Mouse (Mus musculus) cerebellum, postnatal 10 days (tissue): Measurements from ENCODE around the gene Fance.
"Not testable (repeated sequence)": the region's sequence is repeated elsewhere in the genome, so short reads cannot be mapped to it uniquely, and the experiment has no call there.

Source experiments
- DNase-seq, 2 experiments: peaks; one replicate each; pipeline ENCODE4 v3.0.0; 2021; ENCODE audit warnings: mixed read lengths in 2 of 2

The Fance gene

DNA sequence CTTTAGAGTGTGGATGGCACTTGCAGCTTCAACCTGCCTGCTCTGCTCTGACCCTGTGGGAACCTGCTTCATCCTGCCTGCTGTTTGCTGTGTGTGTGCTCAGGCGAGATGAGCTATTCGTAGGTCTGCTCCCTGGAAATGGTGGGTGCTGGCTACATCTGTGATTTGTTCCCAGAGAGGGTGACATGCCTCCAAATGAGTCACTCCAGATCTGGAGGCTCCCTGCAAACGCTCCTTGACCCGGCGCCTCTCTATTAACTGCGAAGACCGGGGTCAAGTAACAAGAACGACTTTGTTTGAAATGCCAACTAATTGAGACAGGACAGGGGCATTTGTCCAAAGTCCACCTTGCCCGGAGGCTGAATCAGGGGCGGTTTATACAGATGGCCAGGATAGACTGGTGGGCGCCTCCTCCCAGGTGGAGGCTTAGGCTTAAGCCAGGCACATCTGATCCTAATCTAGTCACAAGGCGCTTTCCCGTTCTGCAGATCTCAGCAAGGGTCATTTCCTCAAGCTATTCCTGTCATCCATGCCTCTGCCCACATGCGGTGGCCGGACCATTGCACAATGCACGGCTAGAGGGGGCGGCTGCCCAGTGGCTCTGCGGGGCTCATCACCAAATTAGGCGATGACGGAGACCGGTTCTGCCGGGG is 14.5 kb downstream of the Fance start:
- DNase-seq: no peak

DNA sequence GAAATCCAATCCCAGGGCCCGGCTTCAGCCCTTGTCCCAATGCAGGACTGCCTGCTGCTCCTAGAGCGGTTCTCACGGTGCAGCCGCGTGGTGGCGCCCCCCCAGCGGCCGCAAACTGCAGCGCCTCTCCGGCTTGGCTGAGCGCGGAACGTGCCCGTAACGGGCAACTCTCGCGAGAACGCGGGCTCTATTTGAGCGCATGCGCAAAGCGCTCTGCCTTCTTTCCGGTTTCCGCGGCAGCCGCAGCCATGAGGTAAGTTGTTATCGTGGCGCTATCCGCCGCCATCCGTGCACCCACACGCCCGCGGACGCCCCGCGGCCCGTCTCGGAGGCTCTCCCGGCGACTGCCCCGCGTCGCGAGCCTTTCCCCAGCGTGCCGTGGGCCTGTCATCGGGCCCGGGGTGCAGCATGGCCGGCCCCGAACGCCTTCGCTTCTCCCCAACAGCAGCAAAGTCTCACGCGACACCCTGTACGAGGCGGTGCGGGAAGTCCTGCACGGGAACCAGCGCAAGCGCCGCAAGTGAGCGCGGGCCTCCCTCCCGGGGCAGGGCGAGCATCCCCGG is 15.1 kb downstream of the Fance start, which contains the start of gene Rpl10a:
TSS of gene Rpl10a (plus strand) at position 106 of the 563 bp plus-strand sequence.
- peak; percentile 99 for DNase-seq

- DNase-seq: peak in 1 of 2 experiments; percentile 45
Observed at GRCm38 (mm10) chr17:28328946-28329345, 15.6 kb downstream of the Fance start.

- peak in 1 of 2 experiments; percentile 32 for DNase-seq
Observed at GRCm38 (mm10) chr17:28329503-28330231, 16.3 kb downstream of the Fance start.

- DNase-seq: no peak
Observed at GRCm38 (mm10) chr17:28330232-28330546, 16.9 kb downstream of the Fance start.

- not testable (repeated sequence) for DNase-seq
Observed at GRCm38 (mm10) chr17:28330590-28330989, 17.3 kb downstream of the Fance start.

GRCm38 (mm10) chr17:28331241-28332112 is 18.2 kb downstream of the Fance start:
- DNase-seq: no peak

GRCm38 (mm10) chr17:28332113-28332914 is 19.0 kb downstream of the Fance start:
- peak in 1 of 2 experiments; percentile 33 for DNase-seq

DNA sequence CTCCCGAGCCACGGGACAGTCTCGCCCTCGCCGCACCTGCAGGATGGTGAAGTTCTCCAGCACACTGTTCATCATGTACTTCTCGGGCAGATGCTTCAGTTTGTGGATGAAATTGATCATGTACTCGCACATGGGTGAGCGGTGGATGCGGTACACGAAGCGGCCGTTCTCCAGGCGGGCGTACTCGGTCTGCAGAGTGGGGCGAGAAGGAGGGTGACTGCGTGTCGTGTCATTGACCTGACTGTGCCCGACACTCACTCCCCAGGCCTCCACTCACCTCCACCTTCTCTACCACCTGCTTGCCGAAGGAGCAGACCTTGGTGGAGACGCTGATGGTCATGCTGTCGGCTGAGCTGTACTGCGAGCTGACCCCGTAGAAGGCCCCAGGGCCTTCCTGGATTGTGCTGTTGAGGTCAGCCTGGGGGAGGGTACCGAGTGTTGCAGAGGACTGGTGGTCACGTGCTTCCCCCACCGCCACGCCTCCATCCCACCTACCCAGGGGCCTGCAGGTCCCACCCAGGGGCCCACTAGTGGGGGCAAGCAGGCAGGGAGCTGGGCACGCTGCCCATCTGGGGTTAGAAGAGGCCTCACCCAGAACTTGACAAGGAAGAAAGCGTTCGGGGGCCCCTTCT is 19.7 kb downstream of the Fance start:
- peak in 1 of 2 experiments; percentile 35 for DNase-seq

DNA sequence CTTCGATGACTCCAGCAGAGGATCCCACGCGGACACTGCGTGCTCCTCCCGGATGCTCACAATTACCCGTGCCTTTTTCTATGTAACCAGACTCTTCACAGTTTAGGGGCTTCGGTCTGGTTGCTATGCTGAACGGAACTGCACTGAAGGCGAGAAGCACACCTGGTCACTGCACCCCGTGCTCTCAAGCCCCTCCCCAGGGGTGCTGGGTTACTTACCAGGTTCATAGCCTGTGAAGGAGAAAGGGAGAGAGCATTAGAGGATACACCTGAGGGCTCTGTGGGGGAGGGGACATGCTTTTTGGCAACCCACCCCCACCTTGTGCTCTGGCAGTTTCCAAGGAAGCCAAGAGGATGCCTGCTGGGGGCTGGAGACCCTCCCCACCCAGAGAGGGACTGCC is 21.9 kb downstream of the Fance start:
- no peak for DNase-seq

DNA sequence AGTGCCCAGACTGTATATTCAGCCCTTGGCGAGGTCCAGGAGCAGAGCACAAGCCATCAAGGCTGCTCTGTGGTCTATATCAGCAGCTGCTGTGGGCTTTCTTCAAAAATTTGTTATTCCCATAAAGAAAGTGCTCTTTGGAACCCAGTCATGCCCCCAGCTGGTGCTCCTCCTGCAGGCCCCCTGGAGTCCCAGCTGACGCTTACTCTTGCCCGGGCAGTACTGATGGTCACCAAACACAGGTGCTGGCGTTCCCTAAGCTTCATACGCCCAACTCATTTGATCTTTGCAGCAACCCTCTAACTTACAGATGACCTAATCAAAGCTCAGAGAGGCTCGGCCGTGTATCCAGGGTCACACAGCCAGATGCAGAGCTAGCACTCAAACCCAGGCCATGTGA is 24.2 kb downstream of the Fance start:
- DNase-seq: no peak

DNA sequence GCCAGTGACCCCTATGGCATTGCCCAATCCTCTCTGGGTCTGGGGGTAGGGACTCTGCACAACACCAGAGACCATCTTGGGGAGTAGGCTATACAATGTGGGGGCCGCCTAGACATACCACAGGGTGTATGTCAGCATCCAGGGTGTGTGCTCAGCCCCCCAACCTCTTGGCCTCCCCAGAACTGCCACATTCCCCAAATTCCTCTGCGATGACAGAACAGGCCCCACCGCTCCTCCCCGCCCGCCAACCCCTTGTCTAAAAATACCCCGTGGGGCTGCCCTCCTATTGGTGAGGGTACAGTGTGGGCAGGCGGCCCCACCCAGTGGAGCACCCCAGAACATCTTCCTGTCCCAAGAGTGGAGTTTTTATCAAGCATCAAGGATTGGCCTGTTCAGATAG is 27.3 kb downstream of the Fance start:
- DNase-seq: no peak

- peak; percentile 91 to 93 for DNase-seq
Observed at GRCm38 (mm10) chr17:28341091-28341490, 27.8 kb downstream of the Fance start.

DNA sequence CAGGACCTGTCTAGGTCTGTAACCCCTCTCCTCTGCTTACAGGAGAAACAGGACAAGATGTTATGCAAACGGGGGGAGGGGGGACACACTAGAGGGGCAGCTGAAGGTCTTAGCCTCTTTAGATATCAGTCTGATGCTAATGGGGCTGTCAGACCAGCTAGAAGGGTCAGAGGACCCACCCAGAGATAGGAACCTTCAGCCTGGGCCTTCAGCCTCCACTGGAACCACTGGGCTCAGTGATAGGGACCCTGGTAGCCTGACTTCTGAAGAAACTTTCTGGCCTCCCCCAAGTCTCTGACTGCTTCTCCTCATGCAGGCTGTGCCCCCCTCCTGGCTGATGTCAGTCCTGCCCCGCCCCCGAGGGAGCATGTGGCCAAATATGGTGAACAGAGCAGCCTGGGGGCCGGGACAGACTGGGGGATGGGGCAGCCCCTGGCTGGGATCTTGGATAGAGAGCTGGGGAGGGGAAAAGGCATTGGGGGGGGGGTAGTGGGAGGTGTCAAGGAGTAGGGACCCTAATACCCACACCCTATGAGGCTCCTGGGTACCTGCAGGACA is 30.8 kb downstream of the Fance start:
- no peak for DNase-seq

GRCm38 (mm10) chr17:28344670-28345069 is 31.4 kb downstream of the Fance start:
- DNase-seq: no peak

GRCm38 (mm10) chr17:28345271-28345721 is 32.0 kb downstream of the Fance start:
- peak; percentile 67 to 74 for DNase-seq

- DNase-seq: no peak
Observed at GRCm38 (mm10) chr17:28345882-28346281, 32.6 kb downstream of the Fance start.

DNA sequence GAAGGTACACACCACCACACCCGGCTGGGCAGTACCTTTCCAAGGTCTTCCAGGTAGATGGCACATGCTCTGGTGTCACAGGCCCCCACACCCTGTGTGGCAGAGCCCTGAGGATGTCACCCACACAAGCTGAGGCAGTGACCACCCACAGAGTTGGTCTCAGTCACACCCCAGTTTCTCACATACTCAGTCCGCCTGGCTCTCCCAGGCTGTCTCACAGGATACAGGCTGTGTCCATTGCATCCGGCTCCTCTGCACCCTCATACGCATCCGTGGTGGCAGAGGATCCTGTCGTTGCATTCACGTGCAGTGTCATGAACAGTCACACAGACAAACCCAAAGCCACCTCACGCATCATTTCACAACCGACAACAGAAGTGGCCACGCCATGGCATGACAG is 34.0 kb downstream of the Fance start:
- DNase-seq: no peak

DNA sequence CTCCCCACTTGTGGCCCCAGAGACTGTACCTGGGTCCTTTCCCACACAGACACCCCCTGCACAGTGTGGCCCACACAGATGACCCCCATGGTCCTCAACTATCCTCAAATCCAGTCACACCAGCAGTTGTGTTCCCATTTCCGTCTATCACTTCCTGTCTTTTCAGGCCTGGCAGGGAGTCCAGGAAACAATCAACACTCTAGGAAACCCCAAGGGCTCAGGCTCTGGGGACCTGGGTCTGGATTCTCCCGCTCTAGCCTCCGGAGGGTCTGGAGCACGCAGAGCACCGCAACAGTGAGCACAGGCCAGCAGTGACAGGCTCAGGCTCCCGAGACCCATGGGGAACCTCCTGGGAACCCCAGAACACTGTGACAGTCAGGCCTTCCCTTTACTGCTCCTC is 34.9 kb downstream of the Fance start:
- DNase-seq: no peak

DNA sequence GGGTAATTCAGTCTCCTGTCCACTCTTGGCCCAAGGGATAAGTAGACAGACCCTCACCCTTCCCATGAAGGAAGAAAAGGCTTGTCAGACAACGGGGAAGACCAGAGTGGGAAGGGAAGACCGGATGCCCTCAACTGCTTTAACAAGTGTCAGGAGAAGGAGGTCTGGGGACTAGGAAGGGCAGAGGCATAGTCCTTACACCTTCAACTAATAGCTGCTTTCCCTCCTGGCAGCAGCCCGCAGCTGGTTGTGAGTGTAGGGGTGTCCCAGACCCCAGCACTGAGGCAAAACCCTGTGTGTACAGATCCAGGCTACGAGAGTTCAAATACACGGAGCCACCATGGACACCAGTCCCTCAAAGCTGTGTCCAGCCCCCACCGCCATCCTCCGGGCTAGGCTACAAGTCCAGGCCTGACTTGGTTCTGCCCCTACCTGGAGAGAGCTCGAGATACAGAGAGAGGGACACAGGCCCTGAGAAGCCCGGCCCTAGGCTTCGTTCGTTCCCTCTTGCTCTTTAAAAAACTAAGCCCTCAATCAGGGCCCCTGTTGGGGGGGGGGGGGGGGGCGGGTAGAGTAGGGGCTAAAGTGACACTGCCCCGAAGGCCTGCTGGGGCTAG is 36.1 kb downstream of the Fance start:
- DNase-seq: no peak
